Mouse (Mus musculus) fat pad, adult 2 months (tissue): Measurements from ENCODE around the gene Nfyc.

Experiments used
- DNase-seq: peaks from one replicate; pipeline ENCODE4 v3.0.0-alpha.2; 2011; ENCODE audit warnings: low read depth, low spot score; ENCODE audit errors: extremely low read depth

The Nfyc gene

DNA sequence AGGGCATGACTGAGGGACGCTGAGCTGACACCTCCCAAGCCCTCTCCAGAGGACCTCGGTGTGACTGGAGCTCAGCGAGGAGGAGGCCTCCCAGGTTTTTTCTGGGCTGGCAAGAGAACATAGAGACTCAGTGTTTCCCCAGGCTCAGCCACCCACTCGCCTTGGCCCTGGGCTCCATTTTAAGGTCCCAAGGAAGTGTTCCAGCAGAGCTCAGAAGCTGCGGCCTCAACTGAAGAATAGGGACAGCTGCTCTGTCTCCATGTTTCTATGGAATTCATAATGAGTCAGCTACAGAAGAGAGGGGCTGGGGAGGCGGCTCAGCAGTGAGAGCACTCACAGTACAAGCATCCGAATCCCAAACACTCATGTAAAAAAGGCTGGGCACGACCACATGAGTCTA is 113.8 kb downstream of the Nfyc start:
- DNase-seq: no peak

DNA sequence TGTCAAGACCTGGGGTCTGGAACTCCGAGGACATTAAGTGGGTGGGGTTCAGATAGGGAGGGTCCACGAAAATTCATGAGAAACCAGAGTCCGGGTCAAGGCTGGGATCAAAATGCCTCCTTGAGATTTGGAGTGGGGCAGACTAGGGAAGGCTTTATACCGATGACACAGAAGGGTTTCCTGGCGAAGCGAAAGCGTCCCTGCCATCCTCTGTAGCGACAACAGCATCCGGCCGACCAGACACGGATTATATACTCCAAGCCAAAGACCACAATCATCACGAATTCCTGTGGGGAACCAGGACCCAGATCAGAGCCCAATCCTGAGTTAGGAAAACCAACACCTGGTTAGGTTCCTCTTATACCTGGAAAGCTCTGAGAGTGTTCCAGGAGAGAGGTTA is 114.6 kb downstream of the Nfyc start:
- DNase-seq: no peak

GRCm38 (mm10) chr4:120716141-120716571 is 115.2 kb downstream of the Nfyc start:
- DNase-seq: no peak

GRCm38 (mm10) chr4:120713856-120714497 is 117.4 kb downstream of the Nfyc start:
- no peak for DNase-seq

DNA sequence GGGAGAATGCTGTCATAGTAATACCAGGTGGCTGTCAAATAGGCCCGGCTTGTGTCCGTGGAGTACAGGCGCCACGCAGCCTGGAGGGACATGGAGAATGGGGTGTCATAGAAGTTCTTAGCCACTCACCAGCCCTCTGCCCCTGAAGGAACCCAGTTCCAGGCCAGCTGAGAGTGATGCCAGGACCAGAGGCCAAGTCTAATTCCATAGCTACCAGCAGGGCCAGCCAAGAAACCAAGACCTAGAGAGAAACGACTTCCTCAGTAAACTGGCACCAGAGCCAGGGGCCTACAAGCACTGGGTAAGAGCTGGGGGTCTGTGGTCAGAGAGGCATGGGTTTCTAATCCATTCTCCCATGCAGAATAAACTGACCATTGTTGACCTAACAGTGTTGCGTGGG is 118.4 kb downstream of the Nfyc start:
- no peak for DNase-seq

- no peak for DNase-seq
Measured at GRCm38 (mm10) chr4:120712236-120712635, 119.1 kb downstream of the Nfyc start.
